Mouse (Mus musculus): ENCODE results near the gene Cyp8b1. TPM values are rescaled to one million over a fixed set of nuclear protein-coding genes. Genes with fewer than 3 reads are reported as not detected.

The Cyp8b1 gene
- polyA plus RNA-seq, 1 experiment from 2014 or later: 0.10 TPM

GRCm38 (mm10) chr9:121923906-121924305 lies 7.8 kb upstream of the Cyp8b1 start:
- no peak overlapping the region for H3K4me3 ChIP-seq (ENCODE audit: low read depth, low read length)
- no peak overlapping the region for H3K27ac ChIP-seq (ENCODE audit: low read length)
- H3K9ac ChIP-seq (replicated peaks; ENCODE audit: low read depth): no peak overlapping the region
- ATAC-seq (no peak), DNase-seq (ENCODE audit: low spot score) (no peak)
- 76% methylated on average over 5 of the region's 5 CpGs for WGBS
- TF ChIP-seq EP300 (IDR thresholded peaks at IDR 0.05) (no peak), CTCF (IDR thresholded peaks at IDR 0.05) (no peak)
- no peaks in the 10 kb centered on the region for H3K27me3 ChIP-seq (replicated peaks; ENCODE audit: insufficient read depth, low read length)
- H3K4me1 ChIP-seq (ENCODE audit: insufficient read depth, low read depth, low read length): no peaks in the 10 kb centered on the region
- no peak overlapping the region for H3K4me2 ChIP-seq (replicated peaks; ENCODE audit: low read depth, low read length)
- no peaks in the 10 kb centered on the region for H3K9me3 ChIP-seq (ENCODE audit: low read length)
- no peaks in the 10 kb centered on the region for H3K36me3 ChIP-seq (ENCODE audit: insufficient read depth, low read length)

GRCm38 (mm10) chr9:121923443-121923842 lies 7.3 kb upstream of the Cyp8b1 start:
- ATAC-seq (no peak), DNase-seq (ENCODE audit: low spot score) (no peak)
- no peak overlapping the region for H3K4me3 ChIP-seq (ENCODE audit: low read depth, low read length)
- no peak overlapping the region for H3K27ac ChIP-seq (ENCODE audit: low read length)
- no peaks in the 10 kb centered on the region for H3K4me1 ChIP-seq (ENCODE audit: insufficient read depth, low read depth, low read length)
- H3K27me3 ChIP-seq (replicated peaks; ENCODE audit: insufficient read depth, low read length): no peaks in the 10 kb centered on the region
- TF ChIP-seq CTCF (IDR thresholded peaks at IDR 0.05) (no peak), EP300 (IDR thresholded peaks at IDR 0.05) (no peak)
- no peak overlapping the region for H3K4me2 ChIP-seq (replicated peaks; ENCODE audit: low read depth, low read length)
- no peaks in the 10 kb centered on the region for H3K36me3 ChIP-seq (ENCODE audit: insufficient read depth, low read length)
- H3K9me3 ChIP-seq (ENCODE audit: low read length): no peaks in the 10 kb centered on the region
- 79% methylated on average over 8 of the region's 8 CpGs for WGBS
- H3K9ac ChIP-seq (replicated peaks; ENCODE audit: low read depth): no peak overlapping the region

- DNase-seq (ENCODE audit: low spot score) (no peak), ATAC-seq (no peak)
- Histone ChIP-seq H3K4me2 (replicated peaks; ENCODE audit: low read depth, low read length) (no peak overlapping the region), H3K9me3 (ENCODE audit: low read length) (no peaks in the 10 kb centered on the region), H3K4me3 (ENCODE audit: low read depth, low read length) (no peak overlapping the region), H3K36me3 (ENCODE audit: insufficient read depth, low read length) (no peaks in the 10 kb centered on the region), H3K9ac (replicated peaks; ENCODE audit: low read depth) (no peak overlapping the region), H3K27ac (ENCODE audit: low read length) (no peak overlapping the region), H3K4me1 (ENCODE audit: insufficient read depth, low read depth, low read length) (no peaks in the 10 kb centered on the region), H3K27me3 (replicated peaks; ENCODE audit: insufficient read depth, low read length) (no peaks in the 10 kb centered on the region)
- 61% methylated on average over 10 of the region's 10 CpGs for WGBS
- TF ChIP-seq EP300 (IDR thresholded peaks at IDR 0.05) (no peak), CTCF (IDR thresholded peaks at IDR 0.05) (no peak)
These were observed 3.0 kb upstream of the Cyp8b1 start for GRCm38 (mm10) chr9:121919027-121919501.

GRCm38 (mm10) chr9:121915056-121915455 lies 1.0 kb downstream of the Cyp8b1 start:
- Histone ChIP-seq H3K4me2 (replicated peaks; ENCODE audit: low read depth, low read length) (no peak overlapping the region), H3K9ac (replicated peaks; ENCODE audit: low read depth) (no peak overlapping the region), H3K27ac (ENCODE audit: low read length) (no peak overlapping the region), H3K4me1 (ENCODE audit: insufficient read depth, low read depth, low read length) (no peaks in the 10 kb centered on the region), H3K4me3 (ENCODE audit: low read depth, low read length) (no peak overlapping the region), H3K36me3 (ENCODE audit: insufficient read depth, low read length) (no peaks in the 10 kb centered on the region), H3K9me3 (ENCODE audit: low read length) (no peaks in the 10 kb centered on the region), H3K27me3 (replicated peaks; ENCODE audit: insufficient read depth, low read length) (no peaks in the 10 kb centered on the region)
- no peak for TF ChIP-seq EP300 (IDR thresholded peaks at IDR 0.05)
- TF ChIP-seq CTCF (IDR thresholded peaks at IDR 0.05): no peak
- 75% methylated on average over 10 of the region's 10 CpGs for WGBS
- ATAC-seq (no peak), DNase-seq (ENCODE audit: low spot score) (no peak)

GRCm38 (mm10) chr9:121914226-121914757 lies 1.8 kb downstream of the Cyp8b1 start:
- WGBS: 68% methylated on average over 8 of the region's 8 CpGs

GRCm38 (mm10) chr9:121912786-121913185 lies 3.3 kb downstream of the Cyp8b1 start:
- WGBS: 80% methylated on average over 4 of the region's 4 CpGs
- DNase-seq (ENCODE audit: low spot score) (no peak), ATAC-seq (no peak)
- TF ChIP-seq CTCF (IDR thresholded peaks at IDR 0.05) (no peak), EP300 (IDR thresholded peaks at IDR 0.05) (no peak)
- no peaks in the 10 kb centered on the region for H3K27me3 ChIP-seq (replicated peaks; ENCODE audit: insufficient read depth, low read length)
- no peak overlapping the region for H3K4me3 ChIP-seq (ENCODE audit: low read depth, low read length)
- no peaks in the 10 kb centered on the region for H3K36me3 ChIP-seq (ENCODE audit: insufficient read depth, low read length)
- no peaks in the 10 kb centered on the region for H3K4me1 ChIP-seq (ENCODE audit: insufficient read depth, low read depth, low read length)
- H3K27ac ChIP-seq (ENCODE audit: low read length): no peak overlapping the region
- no peak overlapping the region for H3K9ac ChIP-seq (replicated peaks; ENCODE audit: low read depth)
- no peaks in the 10 kb centered on the region for H3K9me3 ChIP-seq (ENCODE audit: low read length)
- H3K4me2 ChIP-seq (replicated peaks; ENCODE audit: low read depth, low read length): no peak overlapping the region

More at GRCm38 (mm10) chr9:121914226-121914757, 1.8 kb downstream of the Cyp8b1 start:
- Histone ChIP-seq H3K9me3 (ENCODE audit: low read length) (no peaks in the 10 kb centered on the region), H3K4me1 (ENCODE audit: insufficient read depth, low read depth, low read length) (no peaks in the 10 kb centered on the region), H3K36me3 (ENCODE audit: insufficient read depth, low read length) (no peaks in the 10 kb centered on the region), H3K27ac (ENCODE audit: low read length) (no peak overlapping the region), H3K4me3 (ENCODE audit: low read depth, low read length) (no peak overlapping the region), H3K9ac (replicated peaks; ENCODE audit: low read depth) (no peak overlapping the region), H3K4me2 (replicated peaks; ENCODE audit: low read depth, low read length) (no peak overlapping the region), H3K27me3 (replicated peaks; ENCODE audit: insufficient read depth, low read length) (no peaks in the 10 kb centered on the region)
- no peak for DNase-seq (ENCODE audit: low spot score)
- no peak for ATAC-seq
- TF ChIP-seq CTCF (IDR thresholded peaks at IDR 0.05) (no peak), EP300 (IDR thresholded peaks at IDR 0.05) (no peak)

GRCm38 (mm10) chr9:121911196-121911595 lies 4.9 kb downstream of the Cyp8b1 start:
- ATAC-seq (no peak), DNase-seq (ENCODE audit: low spot score) (no peak)
- Histone ChIP-seq H3K9ac (replicated peaks; ENCODE audit: low read depth) (no peak overlapping the region), H3K4me2 (replicated peaks; ENCODE audit: low read depth, low read length) (no peak overlapping the region), H3K27me3 (replicated peaks; ENCODE audit: insufficient read depth, low read length) (no peaks in the 10 kb centered on the region), H3K4me1 (ENCODE audit: insufficient read depth, low read depth, low read length) (no peaks in the 10 kb centered on the region), H3K36me3 (ENCODE audit: insufficient read depth, low read length) (no peaks in the 10 kb centered on the region), H3K27ac (ENCODE audit: low read length) (no peak overlapping the region), H3K4me3 (ENCODE audit: low read depth, low read length) (no peak overlapping the region), H3K9me3 (ENCODE audit: low read length) (no peaks in the 10 kb centered on the region)
- TF ChIP-seq CTCF (IDR thresholded peaks at IDR 0.05) (no peak), EP300 (IDR thresholded peaks at IDR 0.05) (no peak)
- WGBS: 84% methylated on average over 7 of the region's 7 CpGs

All from lung, postnatal 0 days (tissue).